Mouse (Mus musculus): Measurements from ENCODE around the gene Trpm2. TPM values are rescaled to one million over a fixed set of nuclear protein-coding genes. Genes with fewer than 3 reads are reported as not detected.

The Trpm2 gene
- polyA plus RNA-seq, 1 experiment from 2014 or later = 0.91 TPM

DNA sequence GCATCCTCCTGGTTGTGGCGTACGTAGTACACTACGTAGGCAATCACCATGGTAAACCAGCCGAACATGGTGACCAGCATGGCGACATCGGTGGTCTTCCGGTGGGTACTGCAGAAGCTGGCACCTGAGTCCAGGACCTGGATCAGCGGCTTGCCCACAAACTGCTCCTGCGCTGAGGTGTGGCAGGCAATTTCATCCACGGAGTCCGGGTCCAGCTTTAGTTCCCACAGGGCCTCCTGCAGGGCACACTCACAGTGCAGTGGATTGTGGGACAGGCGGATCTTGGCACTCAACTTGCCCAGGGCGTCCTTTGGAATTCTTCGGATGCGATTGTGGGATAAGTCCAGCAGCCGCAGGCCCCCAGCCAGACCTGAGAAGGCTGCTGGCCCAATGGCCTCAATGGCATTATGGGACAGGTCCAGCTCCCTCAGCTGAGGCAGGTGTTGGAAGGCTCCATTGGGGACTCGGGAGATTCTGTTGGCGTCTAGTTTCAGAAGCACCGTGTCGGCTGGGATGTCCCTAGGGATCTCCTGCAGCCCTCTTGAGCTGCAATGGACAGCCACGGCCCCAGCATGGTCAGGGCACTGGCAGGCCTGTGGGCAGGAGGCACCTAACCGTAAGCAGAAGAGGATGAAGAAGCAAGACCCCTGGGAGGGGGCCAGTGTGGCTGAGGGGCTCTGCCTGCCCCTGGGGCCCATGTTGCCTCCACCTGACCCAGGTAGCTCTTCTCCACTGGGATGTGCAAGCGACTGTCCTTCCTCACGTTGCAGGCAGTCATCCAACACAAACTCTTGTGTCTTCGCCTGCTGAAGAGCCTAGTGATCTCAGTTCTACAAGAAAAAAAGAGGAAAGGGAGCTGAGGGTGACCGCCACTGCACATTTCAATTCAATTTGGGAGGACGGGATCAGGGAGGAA, 69.2 kb downstream of the Trpm2 start:
- 85% methylated on average over 27 of the region's 27 CpGs for WGBS

GRCm38 (mm10) chr10:77900126-77900525, 70.2 kb downstream of the Trpm2 start:
- ATAC-seq = no peak

More for the DNA sequence above, 69.2 kb downstream of the Trpm2 start:
- no peaks in the 10 kb centered on the region for H3K9me3 ChIP-seq (ENCODE audit: control insufficient read depth, low read length)
- peak overlapping the region; percentile 62 for H3K4me3 ChIP-seq (ENCODE audit: low read length)
- peak overlapping the region; percentile 95; the same call in 1 of the 2 replicates for H3K4me2 ChIP-seq (ENCODE audit: low read depth, low read length)
- H3K4me1 ChIP-seq (ENCODE audit: control insufficient read depth, insufficient read depth, low read length) = peaks cover 6% of the 10 kb centered on the region; the same call in 1 of the 2 replicates
- no peak for ATAC-seq
- H3K27me3 ChIP-seq (replicated peaks; ENCODE audit: control insufficient read depth, insufficient read depth, low read length) = no peaks in the 10 kb centered on the region
- no peaks in the 10 kb centered on the region for H3K36me3 ChIP-seq (ENCODE audit: control insufficient read depth, insufficient read depth, low read length)
- H3K9ac ChIP-seq (ENCODE audit: low read depth, low read length) = 0 out of 2 replicates have a peak overlapping the region, but pooled peaks have one; percentile 73
- no peak overlapping the region for H3K27ac ChIP-seq (ENCODE audit: low read length)

GRCm38 (mm10) chr10:77895562-77895961, 74.8 kb downstream of the Trpm2 start:
- no peak overlapping the region for H3K4me2 ChIP-seq (ENCODE audit: low read depth, low read length)
- H3K9ac ChIP-seq (ENCODE audit: low read depth, low read length) = no peak overlapping the region
- H3K27ac ChIP-seq (ENCODE audit: low read length) = no peak overlapping the region
- H3K36me3 ChIP-seq (ENCODE audit: control insufficient read depth, insufficient read depth, low read length) = no peaks in the 10 kb centered on the region
- ATAC-seq = no peak
- H3K27me3 ChIP-seq (replicated peaks; ENCODE audit: control insufficient read depth, insufficient read depth, low read length) = no peaks in the 10 kb centered on the region
- H3K4me3 ChIP-seq (ENCODE audit: low read length) = no peak overlapping the region
- no peaks in the 10 kb centered on the region for H3K4me1 ChIP-seq (ENCODE audit: control insufficient read depth, insufficient read depth, low read length)
- no peaks in the 10 kb centered on the region for H3K9me3 ChIP-seq (ENCODE audit: control insufficient read depth, low read length)
- 47% methylated on average over 5 of the region's 5 CpGs for WGBS

More at GRCm38 (mm10) chr10:77900126-77900525, 70.2 kb downstream of the Trpm2 start:
- no peaks in the 10 kb centered on the region for H3K27me3 ChIP-seq (replicated peaks; ENCODE audit: control insufficient read depth, insufficient read depth, low read length)
- no peak overlapping the region for H3K27ac ChIP-seq (ENCODE audit: low read length)
- no peaks in the 10 kb centered on the region for H3K36me3 ChIP-seq (ENCODE audit: control insufficient read depth, insufficient read depth, low read length)
- H3K9me3 ChIP-seq (ENCODE audit: control insufficient read depth, low read length) = no peaks in the 10 kb centered on the region
- no peak overlapping the region for H3K4me2 ChIP-seq (ENCODE audit: low read depth, low read length)
- H3K9ac ChIP-seq (ENCODE audit: low read depth, low read length) = no peak overlapping the region
- peaks cover 6% of the 10 kb centered on the region; the same call in 1 of the 2 replicates for H3K4me1 ChIP-seq (ENCODE audit: control insufficient read depth, insufficient read depth, low read length)
- WGBS = 67% methylated on average over 7 of the region's 7 CpGs
- no peak overlapping the region for H3K4me3 ChIP-seq (ENCODE audit: low read length)

- Histone ChIP-seq H3K27ac (ENCODE audit: low read length) (no peak overlapping the region), H3K4me2 (ENCODE audit: low read depth, low read length) (no peak overlapping the region), H3K9ac (ENCODE audit: low read depth, low read length) (no peak overlapping the region), H3K36me3 (ENCODE audit: control insufficient read depth, insufficient read depth, low read length) (no peaks in the 10 kb centered on the region), H3K4me1 (ENCODE audit: control insufficient read depth, insufficient read depth, low read length) (no peaks in the 10 kb centered on the region), H3K9me3 (ENCODE audit: control insufficient read depth, low read length) (no peaks in the 10 kb centered on the region), H3K27me3 (replicated peaks; ENCODE audit: control insufficient read depth, insufficient read depth, low read length) (no peaks in the 10 kb centered on the region), H3K4me3 (ENCODE audit: low read length) (no peak overlapping the region)
- no peak for ATAC-seq
- WGBS = 80% methylated on average over 8 of the region's 8 CpGs
Observed at GRCm38 (mm10) chr10:77890987-77891565, 79.3 kb downstream of the Trpm2 start.

- 47% methylated on average over 12 of the region's 12 CpGs for WGBS
- Histone ChIP-seq H3K4me2 (ENCODE audit: low read depth, low read length) (no peak overlapping the region), H3K27ac (ENCODE audit: low read length) (no peak overlapping the region), H3K9me3 (ENCODE audit: control insufficient read depth, low read length) (no peaks in the 10 kb centered on the region), H3K4me3 (ENCODE audit: low read length) (no peak overlapping the region), H3K27me3 (replicated peaks; ENCODE audit: control insufficient read depth, insufficient read depth, low read length) (no peaks in the 10 kb centered on the region), H3K36me3 (ENCODE audit: control insufficient read depth, insufficient read depth, low read length) (no peaks in the 10 kb centered on the region), H3K4me1 (ENCODE audit: control insufficient read depth, insufficient read depth, low read length) (no peaks in the 10 kb centered on the region), H3K9ac (ENCODE audit: low read depth, low read length) (no peak overlapping the region)
- no peak for ATAC-seq
Observed at GRCm38 (mm10) chr10:77886007-77886747, 84.2 kb downstream of the Trpm2 start.

- no peak overlapping the region for H3K27ac ChIP-seq (ENCODE audit: low read length)
- ATAC-seq = no peak
- H3K9ac ChIP-seq (ENCODE audit: low read depth, low read length) = no peak overlapping the region
- H3K36me3 ChIP-seq (ENCODE audit: control insufficient read depth, insufficient read depth, low read length) = no peaks in the 10 kb centered on the region
- H3K4me3 ChIP-seq (ENCODE audit: low read length) = no peak overlapping the region
- no peak overlapping the region for H3K4me2 ChIP-seq (ENCODE audit: low read depth, low read length)
- no peaks in the 10 kb centered on the region for H3K9me3 ChIP-seq (ENCODE audit: control insufficient read depth, low read length)
- H3K27me3 ChIP-seq (replicated peaks; ENCODE audit: control insufficient read depth, insufficient read depth, low read length) = no peaks in the 10 kb centered on the region
- WGBS = 85% methylated on average over 5 of the region's 5 CpGs
- H3K4me1 ChIP-seq (ENCODE audit: control insufficient read depth, insufficient read depth, low read length) = no peaks in the 10 kb centered on the region
Observed at GRCm38 (mm10) chr10:77882553-77882952, 87.8 kb downstream of the Trpm2 start.

DNA sequence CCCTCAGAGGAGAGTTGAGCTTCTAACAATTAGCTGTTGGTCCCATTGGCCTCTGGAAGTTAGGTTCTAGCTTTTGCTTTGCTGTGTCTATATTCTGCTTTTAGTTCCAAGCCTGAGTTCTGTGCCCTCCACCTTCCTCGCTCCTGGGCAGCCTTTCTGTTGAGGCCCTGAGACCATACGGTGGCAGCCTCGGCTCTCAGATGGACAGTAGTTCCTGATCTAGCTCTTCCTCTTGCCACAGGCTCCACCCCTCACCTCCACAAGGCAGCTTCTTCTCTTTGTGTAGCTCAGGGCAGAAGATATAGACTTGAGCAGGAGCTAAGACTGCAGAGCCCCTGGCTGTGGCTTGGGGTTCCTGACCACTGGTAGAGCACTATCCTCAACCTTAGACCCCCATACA, 90.1 kb downstream of the Trpm2 start:
- no peak overlapping the region for H3K4me2 ChIP-seq (ENCODE audit: low read depth, low read length)
- WGBS = 73% methylated on average over 3 of the region's 3 CpGs
- no peaks in the 10 kb centered on the region for H3K27me3 ChIP-seq (replicated peaks; ENCODE audit: control insufficient read depth, insufficient read depth, low read length)

GRCm38 (mm10) chr10:77878985-77879384, 91.4 kb downstream of the Trpm2 start:
- H3K27ac ChIP-seq (ENCODE audit: low read length) = no peak overlapping the region
- no peak overlapping the region for H3K4me3 ChIP-seq (ENCODE audit: low read length)
- H3K36me3 ChIP-seq (ENCODE audit: control insufficient read depth, insufficient read depth, low read length) = no peaks in the 10 kb centered on the region
- 66% methylated on average over 6 of the region's 6 CpGs for WGBS
- H3K27me3 ChIP-seq (replicated peaks; ENCODE audit: control insufficient read depth, insufficient read depth, low read length) = no peaks in the 10 kb centered on the region
- H3K9ac ChIP-seq (ENCODE audit: low read depth, low read length) = no peak overlapping the region
- no peaks in the 10 kb centered on the region for H3K9me3 ChIP-seq (ENCODE audit: control insufficient read depth, low read length)
- no peaks in the 10 kb centered on the region for H3K4me1 ChIP-seq (ENCODE audit: control insufficient read depth, insufficient read depth, low read length)
- no peak overlapping the region for H3K4me2 ChIP-seq (ENCODE audit: low read depth, low read length)
- ATAC-seq = no peak

More for the DNA sequence above, 90.1 kb downstream of the Trpm2 start:
- H3K4me1 ChIP-seq (ENCODE audit: control insufficient read depth, insufficient read depth, low read length) = no peaks in the 10 kb centered on the region
- H3K36me3 ChIP-seq (ENCODE audit: control insufficient read depth, insufficient read depth, low read length) = no peaks in the 10 kb centered on the region
- no peaks in the 10 kb centered on the region for H3K9me3 ChIP-seq (ENCODE audit: control insufficient read depth, low read length)
- no peak overlapping the region for H3K9ac ChIP-seq (ENCODE audit: low read depth, low read length)
- H3K4me3 ChIP-seq (ENCODE audit: low read length) = no peak overlapping the region
- H3K27ac ChIP-seq (ENCODE audit: low read length) = no peak overlapping the region
- no peak for ATAC-seq

- H3K36me3 ChIP-seq (ENCODE audit: control insufficient read depth, insufficient read depth, low read length) = no peaks in the 10 kb centered on the region
- no peak overlapping the region for H3K4me2 ChIP-seq (ENCODE audit: low read depth, low read length)
- 0 out of 2 replicates have a peak, but pooled peaks cover 2% of the 10 kb centered on the region for H3K4me1 ChIP-seq (ENCODE audit: control insufficient read depth, insufficient read depth, low read length)
- H3K9me3 ChIP-seq (ENCODE audit: control insufficient read depth, low read length) = no peaks in the 10 kb centered on the region
- WGBS = 82% methylated on average over 7 of the region's 7 CpGs
- H3K27ac ChIP-seq (ENCODE audit: low read length) = no peak overlapping the region
- ATAC-seq = no peak
- no peak overlapping the region for H3K9ac ChIP-seq (ENCODE audit: low read depth, low read length)
- H3K4me3 ChIP-seq (ENCODE audit: low read length) = no peak overlapping the region
- no peaks in the 10 kb centered on the region for H3K27me3 ChIP-seq (replicated peaks; ENCODE audit: control insufficient read depth, insufficient read depth, low read length)
Observed at GRCm38 (mm10) chr10:77869651-77870050, 100.7 kb downstream of the Trpm2 start.
